8 mouse cellular contexts compared by ENCODE assay signal in genomic region chr4:124700248-124700971, GRCm38 (mm10). TPM values are rescaled to one million over a fixed set of nuclear protein-coding genes. Genes with fewer than 3 reads are reported as not detected.
DNase-seq lines count a peak whose midpoint lies in the region; ATAC-seq and TF ChIP-seq lines count a peak whose summit lies in the region.

Gene Fhl3 (plus strand): TSS chr4:124700701.

- TF ChIP-seq EP300 in ES-Bruce4 (IDR thresholded peaks at IDR 0.05; ENCODE audit: insufficient read depth, low read depth, low read length): 0 out of 2 replicates have a peak, but pooled peaks have one; percentile 35
- no peak for TF ChIP-seq EP300 in liver, embryonic 14.5 days (IDR thresholded peaks at IDR 0.05; ENCODE audit: low read depth)

- peak within 1 kb of the TSS; percentile 97 for H3K4me2 ChIP-seq in hindbrain, postnatal 0 days (ENCODE audit: low read depth, low read length)
- peak within 1 kb of the TSS; percentile 98 for H3K4me2 ChIP-seq in liver, embryonic 14.5 days (ENCODE audit: low read depth)

- H3K27me3 ChIP-seq in ES-Bruce4 (ENCODE audit: control insufficient read depth, insufficient read depth, low read length, poor library complexity, severe bottlenecking): no peaks in the 10 kb centered on the region
- no peaks in the 10 kb centered on the region for H3K27me3 ChIP-seq in hindbrain, postnatal 0 days (ENCODE audit: insufficient read depth, low read length)
- H3K27me3 ChIP-seq in liver, embryonic 14.5 days (ENCODE audit: control insufficient read depth, insufficient read depth, low read length): no peaks in the 10 kb centered on the region; the same call in 1 of the 2 replicates

- H3K27ac ChIP-seq in ES-Bruce4 (ENCODE audit: insufficient read depth, low read length): peak within 1 kb of the TSS; percentile 28; the same call in 1 of the 2 replicates
- peak within 1 kb of the TSS; percentile 54; the same call in 1 of the 2 replicates for H3K27ac ChIP-seq in hindbrain, postnatal 0 days
- no peak within 1 kb of the TSS for H3K27ac ChIP-seq in liver, embryonic 14.5 days

- H3K36me3 ChIP-seq in ES-Bruce4 (ENCODE audit: control insufficient read depth, insufficient read depth, low read length, poor library complexity, severe bottlenecking): no peaks in the 10 kb centered on the region
- H3K36me3 ChIP-seq in hindbrain, postnatal 0 days (ENCODE audit: insufficient read depth, low read length): no peaks in the 10 kb centered on the region
- H3K36me3 ChIP-seq in liver, embryonic 14.5 days (replicated peaks; ENCODE audit: control insufficient read depth, insufficient read depth, low read depth): no peaks in the 10 kb centered on the region

- no peak for TF ChIP-seq CTCF in ES-Bruce4 (IDR thresholded peaks at IDR 0.05; ENCODE audit: low read depth, low read length)
- TF ChIP-seq CTCF in hindbrain, postnatal 0 days (IDR thresholded peaks at IDR 0.05; ENCODE audit: low read depth): no peak
- TF ChIP-seq CTCF in liver, embryonic 14.5 days (IDR thresholded peaks at IDR 0.05; ENCODE audit: low read depth): no peak

- H3K4me3 ChIP-seq in ES-Bruce4 (ENCODE audit: low read depth, low read length): peak within 1 kb of the TSS; percentile 80
- H3K4me3 ChIP-seq in hindbrain, postnatal 0 days (ENCODE audit: low read length): peak within 1 kb of the TSS; percentile 65
- peak within 1 kb of the TSS; percentile 66 to 77 for H3K4me3 ChIP-seq in liver, embryonic 14.5 days (ENCODE audit: insufficient read depth in 1 of 2, low read depth in 2 of 2, low read length in 2 of 2)

- 1% methylated on average over 38 of the region's 59 CpGs for WGBS in hindbrain, postnatal 0 days
- WGBS in liver, embryonic 14.5 days (ENCODE audit: insufficient replicate concordance): under 1% methylated on average over 47 of the region's 59 CpGs

- H3K9ac ChIP-seq in ES-Bruce4 (ENCODE audit: low read depth, poor library complexity, severe bottlenecking): peak within 1 kb of the TSS; percentile 85
- peak within 1 kb of the TSS; percentile 54 for H3K9ac ChIP-seq in hindbrain, postnatal 0 days (replicated peaks; ENCODE audit: low read length)
- H3K9ac ChIP-seq in liver, embryonic 14.5 days (replicated peaks): peak within 1 kb of the TSS; percentile 66

- TF ChIP-seq POLR2A in ES-Bruce4 (IDR thresholded peaks at IDR 0.05; ENCODE audit: insufficient read depth, low read length): no peak

- peaks cover 10% of the 10 kb centered on the region for H3K4me1 ChIP-seq in ES-Bruce4 (ENCODE audit: control insufficient read depth, insufficient read depth, low read length)
- 0 out of 2 replicates have a peak, but pooled peaks cover 3% of the 10 kb centered on the region for H3K4me1 ChIP-seq in hindbrain, postnatal 0 days (ENCODE audit: insufficient read depth, low read length)
- H3K4me1 ChIP-seq in liver, embryonic 14.5 days (replicated peaks; ENCODE audit: control insufficient read depth in 2 of 2, insufficient read depth in 2 of 2, low read length in 1 of 2): peaks cover 13 to 37% of the 10 kb centered on the region in 2 experiments

- peak; percentile 77 for DNase-seq in adrenal gland, postnatal 25 days
- peak; percentile 79 for DNase-seq in gastrocnemius, postnatal 10 days
- no peak for DNase-seq in hindbrain, postnatal 0 days (ENCODE audit: low spot score)
- no peak for DNase-seq in liver, embryonic 14.5 days (ENCODE audit: low read depth in 3 of 3, low spot score in 3 of 3)
- DNase-seq in neural tube, embryonic 10.5 days (ENCODE audit: extremely low spot score, low spot score): peak; percentile 83
- DNase-seq in thymus, postnatal 14 days: peak; percentile 80
- DNase-seq in c-Kit-positive CD71-positive TER-119-positive erythroid progenitor cells, embryonic 14.5 days (ENCODE audit: low spot score): no peak

- no peaks in the 10 kb centered on the region for H3K9me3 ChIP-seq in ES-Bruce4 (replicated peaks; ENCODE audit: control insufficient read depth, insufficient read depth, low read length, poor library complexity, severe bottlenecking)
- H3K9me3 ChIP-seq in hindbrain, postnatal 0 days (ENCODE audit: low read length): no peaks in the 10 kb centered on the region
- no peaks in the 10 kb centered on the region for H3K9me3 ChIP-seq in liver, embryonic 14.5 days (ENCODE audit: control insufficient read depth, low read length)

- ATAC-seq in hindbrain, postnatal 0 days: no peak
- ATAC-seq in liver, embryonic 14.5 days (ENCODE audit: insufficient read depth): peak; percentile 73

RNA-seq across cellular contexts. Expression of gene Fhl3, which starts in this region (rescaled TPM):
- 11.4 and 14.0 TPM in 2 replicates for polyA plus RNA-seq in ES-Bruce4 (2011; ENCODE audit: insufficient read depth, insufficient read length, low read depth, missing spikeins)
- 6.7 and 8.7 TPM in 2 replicates for total RNA-seq in adrenal gland, postnatal 25 days (2021)
- total RNA-seq in gastrocnemius, postnatal 10 days (2021): 10 to 100 TPM; 61.2 to 65.0 TPM
- 7.1 and 7.3 TPM in 2 replicates for total RNA-seq in hindbrain, postnatal 0 days (2014; rRNA removed)
- 2.5 and 3.1 TPM in 2 replicates for polyA plus RNA-seq in hindbrain, postnatal 0 days (2015; fragmentation: Nextera tagmentation; extraction: Ambion mirVana)
- 2.8 TPM in 2 replicates for polyA plus RNA-seq in liver, embryonic 14.5 days (2012; rRNA removed)
- 2.7 and 2.9 TPM in 2 replicates for polyA plus RNA-seq in liver, embryonic 14.5 days (2014; fragmentation: Nextera tagmentation; extraction: Ambion mirVana)

Comparison
In these comparisons a context has a peak if more than half of its experiments do, and no peak if none do; other contexts are left out.
1. DNase-seq: peak in adrenal gland, postnatal 25 days (single experiment), gastrocnemius, postnatal 10 days (single experiment), neural tube, embryonic 10.5 days (single experiment) and thymus, postnatal 14 days (single experiment); none in hindbrain, postnatal 0 days (single experiment), liver, embryonic 14.5 days (0 of 3) and c-Kit-positive CD71-positive TER-119-positive erythroid progenitor cells, embryonic 14.5 days (single experiment).
2. Peak in every context shown above with its lines, with median percentiles within 50 percentile points of each other: H3K4me3 ChIP-seq and H3K9ac ChIP-seq.